Mouse (Mus musculus) ES-E14 (cell line): ENCODE measurements around the gene St6galnac4.

ENCODE experiments used
- CHD2 ChIP-seq: IDR thresholded peaks from 2 replicates; pipeline ENCODE4 v1.6.1; 2014; ENCODE audit warnings: mild to moderate bottlenecking, low read depth, low read length, inconsistent platforms
- MAFK ChIP-seq: IDR thresholded peaks from 2 replicates; pipeline ENCODE4 v1.6.1; 2014; ENCODE audit warnings: mild to moderate bottlenecking, low read depth, low read length, inconsistent platforms; ENCODE audit not compliant: insufficient read depth
- ZC3H11A ChIP-seq: IDR thresholded peaks from 2 replicates; pipeline ENCODE4 v1.6.1; 2012; ENCODE audit warnings: low read depth, mild to moderate bottlenecking, inconsistent platforms, low read length, borderline replicate concordance
- ZNF384 ChIP-seq: IDR thresholded peaks from 2 replicates; pipeline ENCODE4 v1.6.1; 2012; ENCODE audit warnings: low read depth, low read length, inconsistent platforms

DNA sequence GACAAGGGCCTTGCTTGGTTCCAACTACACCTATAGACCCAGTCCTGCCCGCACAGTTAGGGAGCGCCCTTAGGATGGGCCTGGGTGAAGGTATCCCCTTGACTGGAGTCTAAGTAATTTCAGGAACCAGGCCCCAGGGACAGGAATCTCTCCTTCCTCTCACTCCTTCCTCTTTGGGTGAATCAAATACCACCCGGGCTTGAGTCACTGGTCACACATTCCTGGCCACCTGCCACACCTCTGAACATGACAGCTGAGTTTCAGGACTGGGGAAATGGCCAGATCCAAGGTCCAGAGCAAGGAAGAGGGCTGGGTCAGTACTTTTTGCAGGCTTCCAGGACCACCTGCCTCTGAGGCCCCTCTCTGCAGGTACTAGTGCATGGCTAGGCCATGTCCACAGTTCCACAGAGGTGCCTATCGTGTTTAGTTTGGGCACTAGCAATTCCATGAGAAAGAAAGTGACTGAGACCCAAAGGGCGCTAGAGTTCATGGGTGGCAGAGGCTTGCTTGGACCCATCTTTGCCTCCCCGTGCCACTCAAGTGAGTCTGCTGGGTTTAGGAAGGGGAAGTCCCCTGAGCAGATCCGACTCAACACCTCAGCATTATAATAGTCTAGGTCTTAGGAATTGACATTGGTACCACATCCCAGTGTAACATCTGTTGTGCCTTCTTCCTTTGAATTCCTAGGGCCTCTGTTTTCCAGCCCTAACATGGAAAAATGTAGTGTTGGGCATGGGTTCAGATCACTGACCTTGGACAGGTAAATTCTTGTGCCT lies 38.7 kb upstream of the St6galnac4 start:
- TF ChIP-seq CHD2 (no peak), MAFK (no peak), ZNF384 (no peak), ZC3H11A (no peak)
